8 mouse cellular contexts compared by ENCODE assay signal in the genomic region with DNA sequence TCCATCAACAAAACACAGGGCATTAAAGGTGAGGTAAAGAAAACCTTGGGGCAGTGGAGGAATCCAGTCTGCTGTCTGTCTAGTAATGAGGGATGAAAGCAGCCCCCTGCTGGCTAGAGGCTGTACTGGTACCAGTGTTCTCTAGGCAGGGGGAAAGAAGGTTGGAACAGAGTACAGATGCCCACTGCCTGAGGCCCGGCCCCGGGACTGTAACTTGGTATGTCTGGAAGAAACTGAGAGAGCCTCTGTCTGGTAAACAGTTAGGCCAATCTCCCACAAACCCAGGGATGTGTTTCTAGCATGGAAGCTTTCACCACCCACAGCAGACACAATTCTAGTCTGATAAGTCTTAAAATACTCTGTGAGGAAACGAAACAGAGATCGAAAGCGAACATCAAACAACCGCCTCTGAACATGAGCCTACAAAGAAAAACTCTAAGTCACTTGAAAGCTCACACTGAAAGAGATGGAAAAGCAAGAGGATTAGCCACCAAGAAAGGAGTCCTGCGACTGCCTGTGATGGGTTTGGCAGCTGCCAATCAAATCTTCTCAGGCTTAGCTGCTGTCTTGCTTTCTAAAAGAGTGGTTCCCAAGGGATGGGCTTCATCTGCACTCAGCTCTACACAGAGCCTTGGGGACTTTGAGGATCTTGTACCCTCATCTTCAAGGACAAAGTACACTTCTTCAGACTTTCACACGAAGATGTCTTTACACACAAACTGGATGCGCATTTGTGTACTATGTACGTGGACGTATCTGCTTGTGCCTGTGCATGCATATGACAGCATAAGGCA.
DNase-seq lines count a peak whose midpoint lies in the region; ATAC-seq lines count a peak whose summit lies in the region.

No protein-coding gene starts in this region.

- H3K9ac ChIP-seq in forebrain, embryonic 11.5 days (ENCODE audit: low read length): no peak overlapping the region
- H3K9ac ChIP-seq in hindbrain, embryonic 15.5 days: no peak overlapping the region
- H3K9ac ChIP-seq in limb, embryonic 13.5 days: no peak overlapping the region

- WGBS in forebrain, embryonic 11.5 days: 53% methylated on average over 11 of the region's 11 CpGs
- 78% methylated on average over 11 of the region's 11 CpGs for WGBS in hindbrain, embryonic 15.5 days
- 80% methylated on average over 11 of the region's 11 CpGs for WGBS in limb, embryonic 13.5 days

- no peak overlapping the region for H3K4me3 ChIP-seq in forebrain, embryonic 11.5 days (ENCODE audit: low read depth, low read length)
- no peak overlapping the region for H3K4me3 ChIP-seq in hindbrain, embryonic 15.5 days
- H3K4me3 ChIP-seq in limb, embryonic 13.5 days: no peak overlapping the region

- intact Hi-C loops in heart, postnatal 25 days (cut with DNase I): loop anchor here (5.0 kb wide), 1 partner anchor 60 kb away; no protein-coding TSS in a partner anchor

- no peaks in the 10 kb centered on the region for H3K9me3 ChIP-seq in forebrain, embryonic 11.5 days (ENCODE audit: control insufficient read depth, low read length)
- H3K9me3 ChIP-seq in hindbrain, embryonic 15.5 days: no peaks in the 10 kb centered on the region
- no peaks in the 10 kb centered on the region for H3K9me3 ChIP-seq in limb, embryonic 13.5 days

- H3K27me3 ChIP-seq in forebrain, embryonic 11.5 days (ENCODE audit: control insufficient read depth, insufficient read depth, low read length): no peaks in the 10 kb centered on the region
- no peaks in the 10 kb centered on the region for H3K27me3 ChIP-seq in hindbrain, embryonic 15.5 days
- H3K27me3 ChIP-seq in limb, embryonic 13.5 days: no peaks in the 10 kb centered on the region

- H3K36me3 ChIP-seq in forebrain, embryonic 11.5 days (ENCODE audit: control insufficient read depth, insufficient read depth, low read length): no peaks in the 10 kb centered on the region
- H3K36me3 ChIP-seq in hindbrain, embryonic 15.5 days: no peaks in the 10 kb centered on the region
- H3K36me3 ChIP-seq in limb, embryonic 13.5 days: no peaks in the 10 kb centered on the region

- no peak overlapping the region for H3K4me2 ChIP-seq in forebrain, embryonic 11.5 days (ENCODE audit: low read depth, low read length, severe bottlenecking)
- no peak overlapping the region for H3K4me2 ChIP-seq in hindbrain, embryonic 15.5 days
- no peak overlapping the region for H3K4me2 ChIP-seq in limb, embryonic 13.5 days (replicated peaks)

- no peaks in the 10 kb centered on the region; the same call in 1 of the 2 replicates for H3K4me1 ChIP-seq in forebrain, embryonic 11.5 days (replicated peaks; ENCODE audit: control insufficient read depth, insufficient read depth, low read length)
- H3K4me1 ChIP-seq in hindbrain, embryonic 15.5 days (replicated peaks): peaks cover 30% of the 10 kb centered on the region
- H3K4me1 ChIP-seq in limb, embryonic 13.5 days: 0 out of 2 replicates have a peak, but pooled peaks cover 3% of the 10 kb centered on the region

- ATAC-seq in forebrain, embryonic 11.5 days (replicated peaks; ENCODE audit: low FRiP score): peak; percentile 63; the same call in 1 of the 2 replicates
- ATAC-seq in hindbrain, embryonic 15.5 days (ENCODE audit: low FRiP score, low read depth): peak; percentile 71; the same call in 1 of the 2 replicates
- ATAC-seq in limb, embryonic 13.5 days (ENCODE audit: low FRiP score, low read depth): peak; percentile 46; the same call in 1 of the 2 replicates

- no peak overlapping the region for H3K27ac ChIP-seq in forebrain, embryonic 11.5 days (ENCODE audit: low read depth, low read length)
- H3K27ac ChIP-seq in hindbrain, embryonic 15.5 days (replicated peaks): no peak overlapping the region
- no peak overlapping the region for H3K27ac ChIP-seq in limb, embryonic 13.5 days

- DNase-seq in heart, adult 8-10 months (ENCODE audit: low spot score): peak; percentile 16
- DNase-seq in heart, postnatal 25 days (ENCODE audit: low spot score): no peak
- DNase-seq in ES-CJ7 (ENCODE audit: low read depth, low spot score): peak; percentile 37
- DNase-seq in forebrain, embryonic 11.5 days (ENCODE audit: low spot score): peak; percentile 77
- DNase-seq in right cerebral cortex, postnatal 14 days: peak; percentile 54
- no peak for DNase-seq in urinary bladder, postnatal 36 days (ENCODE audit: low spot score in 2 of 2)

Comparison
In these comparisons a context has a peak if more than half of its experiments do, and no peak if none do; other contexts are left out.
1. DNase-seq: peak in heart, adult 8-10 months (single experiment), ES-CJ7 (single experiment), forebrain, embryonic 11.5 days (single experiment) and right cerebral cortex, postnatal 14 days (single experiment); none in heart, postnatal 25 days (single experiment) and urinary bladder, postnatal 36 days (0 of 2).
2. Peak in every context shown above with its lines, with median percentiles within 50 percentile points of each other: ATAC-seq.